Mouse (Mus musculus) embryonic facial prominence, embryonic 11.5 days (tissue): ENCODE measurements around the gene Bag6. TPM values are rescaled to one million over a fixed set of nuclear protein-coding genes. Genes with fewer than 3 reads are reported as not detected.

Experiments
- ATAC-seq: fragments of 200-750 bp; cut with Nextera tagmentation; replicated peaks from 2 replicates; pipeline ENCODE4 v1.8.0; 2017; ENCODE audit warnings: low read depth; ENCODE audit not compliant: insufficient number of reproducible peaks, low FRiP score, low TSS enrichment
- DNase-seq: peaks from one replicate; pipeline ENCODE4 v3.0.0-alpha.2; 2015; ENCODE audit warnings: low spot score
- H3K27ac ChIP-seq: fragments of 300-500 bp; sonication (generic); replicated peaks from 2 replicates; pipeline ENCODE4 v1.5.1; 2014; ENCODE audit warnings: mild to moderate bottlenecking, low read depth, low read length, control low read depth
- H3K27me3 ChIP-seq: fragments of 300-500 bp; sonication (generic); 2 replicates; pipeline ENCODE4 v1.6.1; 2014; ENCODE audit warnings: mild to moderate bottlenecking, low read length, moderate library complexity, mixed read lengths; ENCODE audit not compliant: control insufficient read depth, insufficient read depth
- H3K36me3 ChIP-seq: fragments of 300-500 bp; sonication (generic); replicated peaks from 2 replicates; pipeline ENCODE4 v1.6.1; 2014; ENCODE audit warnings: low read depth, mild to moderate bottlenecking, low read length, moderate library complexity, mixed read lengths; ENCODE audit not compliant: control insufficient read depth, insufficient read depth
- H3K4me1 ChIP-seq: fragments of 300-500 bp; sonication (generic); 2 replicates; pipeline ENCODE4 v1.6.1; 2014; ENCODE audit warnings: low read length, mixed read lengths; ENCODE audit not compliant: control insufficient read depth, insufficient read depth
- H3K4me2 ChIP-seq: fragments of 300-500 bp; sonication (generic); 2 replicates; pipeline ENCODE4 v1.6.1; 2014; ENCODE audit warnings: low read depth, mild to moderate bottlenecking, control low read depth, low read length, moderate library complexity
- H3K4me3 ChIP-seq: fragments of 300-500 bp; sonication (generic); 2 replicates; pipeline ENCODE4 v1.5.1; 2014; ENCODE audit warnings: low read depth, low read length, control low read depth
- H3K9ac ChIP-seq: fragments of 300-500 bp; sonication (generic); replicated peaks from 2 replicates; pipeline ENCODE4 v1.6.1; 2014; ENCODE audit warnings: mild to moderate bottlenecking, control low read depth, low read length
- H3K9me3 ChIP-seq: fragments of 300-500 bp; sonication (generic); replicated peaks from 2 replicates; pipeline ENCODE4 v1.6.1; 2016; ENCODE audit warnings: mild to moderate bottlenecking, low read length, inconsistent platforms, mixed read lengths; ENCODE audit not compliant: control insufficient read depth
- WGBS: fragments of 180-500 bp; shearing (Covaris S2); extraction: QIAGEN DNeasy Blood & Tissue Kit; methylation state at CpG from one replicate; pipeline ENCODE4 v1.1.7; 2014; 5-methylcytosine and 5-hydroxymethylcytosine counted together
- polyA plus RNA-seq: library from polyadenylated mRNA; unstranded; fragments of >200 nt; fragmentation: Nextera tagmentation; extraction: Ambion mirVana; gene quantifications from 2 replicates; pipeline ENCODE4 v1.2.1, GENCODE M21; 2014

Gene Bag6
- polyA plus RNA-seq, 1 experiment from 2014 or later, result 101 TPM

- no peak for ATAC-seq
Observed at GRCm38 (mm10) chr17:35094475-35095365, 40.3 kb upstream of the Bag6 start.

GRCm38 (mm10) chr17:35096597-35096996 lies 38.4 kb upstream of the Bag6 start:
- H3K9ac ChIP-seq, result no peak overlapping the region
- WGBS, result 86% methylated on average over 12 of the region's 12 CpGs
- no peak overlapping the region for H3K4me3 ChIP-seq
- no peak overlapping the region for H3K27ac ChIP-seq
- H3K4me2 ChIP-seq, result no peak overlapping the region
- H3K4me1 ChIP-seq, result no peaks in the 10 kb centered on the region
- ATAC-seq (no peak), DNase-seq (no peak)
- H3K27me3 ChIP-seq, result no peaks in the 10 kb centered on the region
- peaks cover 9% of the 10 kb centered on the region for H3K36me3 ChIP-seq
- no peaks in the 10 kb centered on the region for H3K9me3 ChIP-seq

More at GRCm38 (mm10) chr17:35094475-35095365, 40.3 kb upstream of the Bag6 start:
- 93% methylated on average over 15 of the region's 15 CpGs for WGBS
- peaks cover 7% of the 10 kb centered on the region for H3K36me3 ChIP-seq
- no peak overlapping the region for H3K9ac ChIP-seq
- H3K4me3 ChIP-seq, result no peak overlapping the region
- H3K9me3 ChIP-seq, result no peaks in the 10 kb centered on the region
- no peak overlapping the region for H3K27ac ChIP-seq
- no peak for DNase-seq
- H3K27me3 ChIP-seq, result no peaks in the 10 kb centered on the region
- H3K4me2 ChIP-seq, result no peak overlapping the region
- peaks cover 3% of the 10 kb centered on the region for H3K4me1 ChIP-seq

- 83% methylated on average over 12 of the region's 12 CpGs for WGBS
- H3K9ac ChIP-seq, result no peak overlapping the region
- ATAC-seq (no peak), DNase-seq (no peak)
- no peaks in the 10 kb centered on the region for H3K4me1 ChIP-seq
- no peak overlapping the region for H3K4me3 ChIP-seq
- H3K36me3 ChIP-seq, result peaks cover 9% of the 10 kb centered on the region
- no peak overlapping the region for H3K4me2 ChIP-seq
- H3K27me3 ChIP-seq, result no peaks in the 10 kb centered on the region
- no peaks in the 10 kb centered on the region for H3K9me3 ChIP-seq
- H3K27ac ChIP-seq, result no peak overlapping the region
Observed at GRCm38 (mm10) chr17:35097164-35097655, 37.8 kb upstream of the Bag6 start.

- H3K9me3 ChIP-seq, result no peaks in the 10 kb centered on the region
- no peaks in the 10 kb centered on the region for H3K27me3 ChIP-seq
- no peak for DNase-seq
- no peak overlapping the region for H3K4me2 ChIP-seq
- no peak overlapping the region for H3K27ac ChIP-seq
- ATAC-seq, result no peak
- H3K4me3 ChIP-seq, result no peak overlapping the region
- WGBS, result 85% methylated on average over 10 of the region's 10 CpGs
- H3K9ac ChIP-seq, result no peak overlapping the region
- peaks cover 6% of the 10 kb centered on the region for H3K36me3 ChIP-seq
- no peaks in the 10 kb centered on the region for H3K4me1 ChIP-seq
Observed at GRCm38 (mm10) chr17:35100196-35100765, 34.7 kb upstream of the Bag6 start.

- Histone ChIP-seq H3K27ac (no peak overlapping the region), H3K9ac (no peak overlapping the region), H3K4me2 (no peak overlapping the region), H3K4me3 (no peak overlapping the region), H3K27me3 (no peaks in the 10 kb centered on the region), H3K4me1 (no peaks in the 10 kb centered on the region), H3K36me3 (peaks cover 6% of the 10 kb centered on the region), H3K9me3 (no peaks in the 10 kb centered on the region)
- DNase-seq (no peak), ATAC-seq (no peak)
- 92% methylated on average over 11 of the region's 11 CpGs for WGBS
Observed at GRCm38 (mm10) chr17:35101161-35101560, 33.8 kb upstream of the Bag6 start.

GRCm38 (mm10) chr17:35102299-35102698 lies 32.7 kb upstream of the Bag6 start:
- H3K4me1 ChIP-seq, result no peaks in the 10 kb centered on the region

GRCm38 (mm10) chr17:35103221-35103690 lies 31.7 kb upstream of the Bag6 start:
- Histone ChIP-seq H3K4me3 (no peak overlapping the region), H3K27me3 (no peaks in the 10 kb centered on the region), H3K27ac (no peak overlapping the region), H3K9ac (no peak overlapping the region), H3K4me1 (no peaks in the 10 kb centered on the region), H3K9me3 (no peaks in the 10 kb centered on the region), H3K4me2 (no peak overlapping the region), H3K36me3 (peaks cover 4% of the 10 kb centered on the region; the same call in 1 of the 2 replicates)
- DNase-seq, result no peak
- 69% methylated on average over 6 of the region's 6 CpGs for WGBS
- ATAC-seq, result no peak

More at GRCm38 (mm10) chr17:35102299-35102698, 32.7 kb upstream of the Bag6 start:
- ATAC-seq, result no peak
- 72% methylated on average over 8 of the region's 8 CpGs for WGBS
- DNase-seq, result no peak
- H3K4me3 ChIP-seq, result no peak overlapping the region
- no peaks in the 10 kb centered on the region for H3K9me3 ChIP-seq
- no peak overlapping the region for H3K4me2 ChIP-seq
- no peaks in the 10 kb centered on the region for H3K27me3 ChIP-seq
- no peak overlapping the region for H3K9ac ChIP-seq
- no peak overlapping the region for H3K27ac ChIP-seq
- H3K36me3 ChIP-seq, result peaks cover 4% of the 10 kb centered on the region; the same call in 1 of the 2 replicates

GRCm38 (mm10) chr17:35104079-35104478 lies 30.9 kb upstream of the Bag6 start:
- Histone ChIP-seq H3K9me3 (no peaks in the 10 kb centered on the region), H3K4me3 (no peak overlapping the region), H3K27ac (no peak overlapping the region), H3K9ac (no peak overlapping the region), H3K4me1 (no peaks in the 10 kb centered on the region), H3K27me3 (no peaks in the 10 kb centered on the region), H3K4me2 (no peak overlapping the region), H3K36me3 (peaks cover 4% of the 10 kb centered on the region; the same call in 1 of the 2 replicates)
- WGBS, result 91% methylated on average over 7 of the region's 7 CpGs
- no peak for ATAC-seq
- no peak for DNase-seq
